Comparison of ENCODE assay signal across 33 mouse cellular contexts in the genomic region with DNA sequence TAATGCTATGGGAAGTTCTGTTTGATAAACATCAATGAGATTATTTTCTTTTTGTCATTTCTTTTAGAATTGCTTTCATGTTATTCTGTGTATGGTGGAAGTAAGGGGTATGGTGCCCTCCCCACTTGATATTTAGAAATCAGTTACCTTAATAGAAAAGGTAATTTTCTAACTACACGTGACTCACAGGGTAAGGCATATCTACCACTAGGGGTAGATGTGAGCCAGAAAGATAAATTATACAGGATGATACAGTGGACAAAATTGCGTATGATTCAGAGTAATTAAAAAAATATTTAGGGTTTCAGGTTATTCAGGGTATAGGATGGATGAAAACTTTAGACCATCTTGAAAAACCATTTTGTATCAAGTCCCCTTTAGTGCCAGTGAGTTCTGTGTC. TPM values are rescaled to one million over a fixed set of nuclear protein-coding genes. Genes with fewer than 3 reads are reported as not detected.
"Had no signal": no experiment of that assay in that cellular context is flagged by ENCODE, and none has a peak within 500 bp of the region (broad histone marks: within the 10 kb centered on the region; RNA-seq: fewer than 3 reads in every experiment).

No protein-coding gene starts in this region.

- H3K27me3 ChIP-seq: limb, embryonic 15.5 days; midbrain, embryonic 15.5 days; neural tube, embryonic 12.5 days; neural tube, embryonic 15.5 days had no signal

- H3K4me3 ChIP-seq: limb, embryonic 12.5 days; limb, embryonic 15.5 days; midbrain, embryonic 15.5 days; neural tube, embryonic 12.5 days; neural tube, embryonic 15.5 days had no signal

- DNase-seq: kidney, adult 2 months; kidney, postnatal 10 days; kidney, postnatal 36 days; layer of hippocampus, adult 9-11 months; left cerebral cortex, postnatal 4 days; liver, postnatal 0 days; lung, embryonic 14.5 days; lung, postnatal 10 days; lung, postnatal 4 days; right cerebral cortex, adult 18-20 months; right cerebral cortex, postnatal 14 days; right cerebral cortex, postnatal 4 days; thymus, postnatal 36 days had no signal

- H3K9me3 ChIP-seq: limb, embryonic 12.5 days; limb, embryonic 15.5 days; midbrain, embryonic 15.5 days; neural tube, embryonic 12.5 days; neural tube, embryonic 15.5 days had no signal

- H3K36me3 ChIP-seq: limb, embryonic 12.5 days; limb, embryonic 15.5 days; midbrain, embryonic 15.5 days; neural tube, embryonic 12.5 days; neural tube, embryonic 15.5 days had no signal

- H3K9ac ChIP-seq: limb, embryonic 12.5 days; limb, embryonic 15.5 days; liver, embryonic 14.5 days; liver, postnatal 0 days; lung, embryonic 14.5 days; midbrain, embryonic 15.5 days; neural tube, embryonic 12.5 days; neural tube, embryonic 15.5 days had no signal

- H3K4me1 ChIP-seq: limb, embryonic 12.5 days; limb, embryonic 15.5 days; midbrain, embryonic 15.5 days; neural tube, embryonic 12.5 days; neural tube, embryonic 15.5 days had no signal

- H3K4me2 ChIP-seq: limb, embryonic 12.5 days; limb, embryonic 15.5 days; liver, embryonic 11.5 days; lung, embryonic 14.5 days; midbrain, embryonic 11.5 days; midbrain, embryonic 15.5 days; neural tube, embryonic 12.5 days; neural tube, embryonic 15.5 days had no signal

- H3K27ac ChIP-seq: limb, embryonic 12.5 days; limb, embryonic 15.5 days; liver, embryonic 14.5 days; midbrain, embryonic 15.5 days; neural tube, embryonic 12.5 days; neural tube, embryonic 15.5 days had no signal

- ATAC-seq: intestine, embryonic 16.5 days; liver, postnatal 0 days; midbrain, embryonic 15.5 days had no signal

RNA-seq across cellular contexts. Expression of gene D130052B06Rik, which starts 50.3 kb away (rescaled TPM):
- total RNA-seq: layer of hippocampus, adult 18-20 months; layer of hippocampus, postnatal 25 days; left cerebral cortex, adult 18-20 months; left cerebral cortex, postnatal 14 days; left cerebral cortex, postnatal 4 days; megakaryocyte progenitor cell, adult 5-6 weeks; megakaryocyte-erythroid progenitor cell, adult 5-6 weeks; monocyte, adult 5-6 weeks had no signal
- polyA plus RNA-seq: intestine, embryonic 16.5 days; kidney, adult 2 months; kidney, embryonic 14.5 days; liver, embryonic 11.5 days; liver, embryonic 14.5 days; liver, postnatal 0 days; lung, embryonic 14.5 days; midbrain, embryonic 11.5 days; midbrain, embryonic 15.5 days; stomach, embryonic 14.5 days; thymus, postnatal 0 days; urinary bladder, adult 2 months had no signal
